Mouse (Mus musculus) thymus, postnatal 10 days (tissue): ENCODE measurements around the gene Tram2.

ENCODE experiments used
- DNase-seq, 2 experiments: peaks; one replicate each; pipeline ENCODE4 v3.0.0; 2021; ENCODE audit warnings: low spot score in 2 of 2

The Tram2 gene

DNA sequence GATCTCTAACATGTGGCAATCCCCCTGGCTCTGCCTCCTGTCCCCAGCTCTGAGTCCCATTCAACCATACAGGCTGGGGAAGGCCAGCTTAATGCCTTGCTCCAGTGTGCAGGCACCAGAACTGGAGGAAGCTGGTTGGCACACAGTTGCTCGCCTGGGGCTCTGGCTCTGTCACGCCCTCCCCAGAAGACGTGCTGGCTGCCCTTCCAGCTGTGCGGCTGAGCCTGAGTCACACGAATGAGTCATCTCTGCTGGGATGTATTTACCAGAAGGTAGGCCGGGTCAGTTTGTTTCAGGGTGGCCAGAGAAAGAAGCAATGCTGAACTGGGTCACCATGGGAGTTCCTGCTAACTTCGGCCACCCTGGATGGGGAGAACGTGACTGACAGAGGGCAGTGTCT lies 64.6 kb downstream of the Tram2 start:
- no peak for DNase-seq

- DNase-seq, result no peak
Measured at GRCm38 (mm10) chr1:21010282-21010800, 68.7 kb downstream of the Tram2 start.

GRCm38 (mm10) chr1:21008891-21009290 lies 70.1 kb downstream of the Tram2 start:
- no peak for DNase-seq

GRCm38 (mm10) chr1:21007941-21008701 lies 70.9 kb downstream of the Tram2 start:
- no peak for DNase-seq

- DNase-seq, result no peak
Measured at GRCm38 (mm10) chr1:21006775-21007174, 72.3 kb downstream of the Tram2 start.

- DNase-seq, result peak; percentile 25 to 29
Measured at GRCm38 (mm10) chr1:21004596-21004995, 74.4 kb downstream of the Tram2 start.

GRCm38 (mm10) chr1:21002246-21003142 lies 76.5 kb downstream of the Tram2 start:
- DNase-seq, result no peak

DNA sequence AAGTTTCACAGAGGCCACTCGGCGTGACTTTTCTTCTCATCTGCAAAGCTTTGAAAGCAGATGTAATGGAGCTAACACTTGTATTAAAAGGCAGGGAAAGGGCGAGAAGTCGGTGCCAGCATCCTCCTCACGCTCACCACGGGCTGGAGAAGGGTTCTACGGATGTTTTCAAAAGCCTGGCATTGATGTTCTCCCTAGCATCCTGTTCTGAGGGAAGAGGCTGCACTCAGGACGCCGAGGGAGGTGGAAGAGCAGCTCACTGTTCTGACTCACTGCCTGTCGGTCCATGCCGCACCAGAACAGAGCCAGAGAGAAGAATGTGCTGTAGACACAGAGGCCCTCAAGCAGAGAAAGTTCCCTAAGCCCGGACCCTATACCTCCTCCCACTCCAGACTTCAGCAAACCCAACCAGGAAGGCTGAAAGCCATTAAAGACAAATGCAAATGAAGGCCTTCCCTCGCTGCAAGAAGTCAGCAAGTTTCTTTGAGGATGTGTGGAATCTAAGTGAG lies 81.1 kb downstream of the Tram2 start:
- DNase-seq, result no peak

DNA sequence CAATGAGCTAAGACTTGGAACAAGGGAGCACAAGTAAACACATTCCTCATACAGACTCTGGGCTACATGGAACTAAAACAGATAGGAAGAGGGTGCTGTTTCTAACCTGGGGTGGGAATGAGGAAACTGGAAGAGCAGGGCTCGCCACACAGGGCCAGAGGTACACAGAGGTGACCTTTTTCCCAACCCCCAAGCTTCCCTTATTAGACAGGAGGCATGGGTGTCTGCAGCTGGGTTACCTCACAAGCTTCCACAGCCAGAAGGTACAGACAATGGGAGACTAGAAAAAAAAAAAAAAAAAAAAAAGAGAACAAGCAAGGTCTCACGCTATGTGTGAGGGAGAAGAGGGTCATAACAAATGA lies 81.7 kb downstream of the Tram2 start:
- DNase-seq, result no peak

- DNase-seq, result no peak
Measured at GRCm38 (mm10) chr1:20996603-20997327, 82.3 kb downstream of the Tram2 start.

GRCm38 (mm10) chr1:20995331-20995986 lies 83.6 kb downstream of the Tram2 start:
- peak; percentile 50 to 53 for DNase-seq

DNA sequence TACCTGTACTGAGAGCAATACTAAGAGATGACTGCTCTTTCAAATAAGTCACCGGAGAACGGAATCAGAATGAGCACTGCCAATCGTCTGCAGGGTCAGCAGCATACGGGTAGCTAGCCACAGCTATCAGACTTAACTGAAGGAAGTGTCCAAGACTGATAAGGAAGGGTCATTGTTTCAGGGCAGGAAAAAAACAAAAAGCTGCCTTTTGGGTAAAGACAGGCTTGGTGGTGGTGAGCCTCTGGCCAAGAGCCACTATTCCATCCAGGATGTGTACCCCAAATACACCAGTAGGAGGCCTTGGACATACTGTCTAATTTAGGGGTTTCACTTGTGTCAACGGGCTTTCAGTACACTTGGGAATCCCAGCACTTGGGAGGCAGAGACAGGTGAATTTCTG lies 84.7 kb downstream of the Tram2 start:
- DNase-seq, result no peak

DNA sequence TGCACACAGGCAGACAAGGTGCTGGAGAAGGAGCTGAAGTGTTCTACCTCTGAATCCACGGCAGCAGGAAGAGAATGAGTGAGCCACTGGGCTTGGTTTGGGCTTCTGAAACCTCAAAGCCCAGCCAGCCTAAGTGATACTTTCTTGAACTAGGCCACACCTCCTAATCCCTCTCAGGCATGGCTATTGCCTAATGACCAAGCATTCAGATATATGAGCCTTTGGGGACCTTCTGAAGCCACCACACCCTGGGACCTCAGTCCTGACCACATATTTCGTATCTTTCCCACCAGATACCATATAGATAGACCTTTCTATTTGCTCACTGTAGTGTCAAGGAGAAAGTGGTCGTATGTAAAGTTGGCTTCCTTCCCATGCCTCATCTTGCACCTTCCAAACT lies 85.3 kb downstream of the Tram2 start:
- no peak for DNase-seq

DNA sequence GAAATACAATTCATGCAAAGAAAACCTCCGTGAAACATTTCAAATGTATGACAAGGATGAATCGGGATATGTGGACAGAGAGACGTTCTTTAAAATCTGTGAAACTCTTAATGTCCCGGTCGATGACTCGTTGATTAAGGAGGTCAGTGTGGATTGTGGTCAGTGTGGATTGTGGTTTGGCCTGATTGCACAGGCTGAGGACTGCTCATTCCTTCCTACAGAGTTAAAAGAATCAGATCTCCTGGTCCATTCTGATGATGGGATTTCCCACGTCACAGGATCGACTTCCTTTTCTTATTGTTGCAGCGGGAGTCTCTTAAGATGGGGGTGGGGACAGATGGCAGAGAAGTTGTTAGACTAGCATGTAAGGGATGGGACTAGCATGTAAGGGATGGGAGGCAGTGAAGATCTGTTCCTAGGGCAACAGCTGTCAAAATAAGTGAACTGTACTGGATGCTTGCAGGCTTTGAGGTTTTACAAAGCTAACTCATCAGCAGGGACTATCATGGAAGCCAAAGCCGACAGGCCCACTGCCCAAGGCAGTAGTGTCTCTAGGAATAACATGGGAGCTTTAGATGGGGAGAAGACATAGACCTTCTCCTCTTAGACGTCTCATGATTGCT lies 89.5 kb downstream of the Tram2 start:
- DNase-seq, result no peak

DNA sequence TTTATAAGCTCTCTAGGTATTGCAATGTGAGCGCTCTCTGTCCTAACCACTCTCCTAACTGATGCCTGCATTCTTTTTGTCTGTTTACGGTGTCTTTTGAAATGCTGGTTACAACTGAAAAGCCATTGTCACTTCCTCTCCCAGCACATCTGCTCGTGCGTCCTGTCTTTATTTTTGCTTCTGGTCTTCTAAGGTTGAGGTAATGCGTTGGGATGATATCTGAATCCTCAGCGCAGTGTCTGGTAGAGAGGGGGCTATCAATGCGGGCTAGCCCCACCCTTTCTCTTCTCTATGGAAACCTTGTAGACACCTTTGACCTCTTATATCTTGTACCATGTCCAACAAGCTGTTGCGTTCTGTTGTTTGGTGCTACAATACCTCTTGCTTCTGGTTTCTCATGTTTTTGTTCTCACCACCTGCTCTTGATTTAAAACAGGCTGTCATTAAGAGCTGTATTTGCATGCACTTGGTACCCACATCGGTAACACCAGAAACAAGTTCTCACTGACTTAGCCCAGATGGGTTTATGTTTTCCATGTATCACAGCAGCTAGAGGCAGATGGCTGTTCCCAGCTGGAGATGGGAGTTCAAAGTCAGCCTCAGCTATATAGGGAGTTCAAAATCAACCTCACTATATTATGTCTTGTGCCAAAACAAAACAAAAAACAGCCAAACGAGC lies 92.5 kb downstream of the Tram2 start:
- DNase-seq, result peak in 1 of 2 experiments; percentile 33

- no peak for DNase-seq
Measured at GRCm38 (mm10) chr1:20984582-20984981, 94.4 kb downstream of the Tram2 start.

DNA sequence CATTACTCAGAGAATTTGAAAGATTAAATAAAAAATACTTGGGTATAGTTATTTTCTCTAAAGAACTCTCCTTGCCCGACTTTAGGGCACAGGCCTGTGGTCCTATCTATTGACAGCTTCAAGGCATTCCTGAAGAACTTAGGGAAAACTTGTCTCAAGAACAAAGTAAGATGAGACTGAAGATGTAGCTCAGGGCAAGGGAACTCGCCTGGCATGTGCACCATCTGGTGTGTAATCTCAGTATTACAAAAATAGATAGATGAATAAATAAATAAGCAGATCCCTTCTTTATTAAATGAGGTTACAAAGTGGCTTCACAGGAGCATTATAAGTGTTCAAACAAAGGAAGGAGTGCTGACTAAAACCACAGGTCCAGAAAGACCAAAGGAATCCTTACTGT lies 94.9 kb downstream of the Tram2 start:
- no peak for DNase-seq

DNA sequence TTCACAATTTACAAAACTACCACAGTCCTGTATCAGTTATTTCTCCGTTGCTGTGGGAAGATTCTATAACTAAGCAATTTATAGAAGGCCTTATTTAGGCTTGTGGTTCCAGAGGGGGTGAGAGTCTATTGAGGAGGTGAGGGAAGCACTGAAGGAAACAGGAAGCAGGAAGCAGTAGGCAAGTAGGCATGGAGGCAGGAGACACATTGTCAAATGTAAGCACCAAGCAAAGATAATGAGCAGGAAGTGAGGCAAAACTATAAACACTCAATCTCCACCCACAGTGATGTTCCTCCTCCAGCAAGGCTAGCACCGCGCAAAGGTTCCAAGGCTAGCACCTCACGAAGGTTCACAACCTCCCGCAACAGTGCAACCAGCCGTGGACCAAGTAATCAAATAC lies 97.3 kb downstream of the Tram2 start:
- DNase-seq, result no peak

DNA sequence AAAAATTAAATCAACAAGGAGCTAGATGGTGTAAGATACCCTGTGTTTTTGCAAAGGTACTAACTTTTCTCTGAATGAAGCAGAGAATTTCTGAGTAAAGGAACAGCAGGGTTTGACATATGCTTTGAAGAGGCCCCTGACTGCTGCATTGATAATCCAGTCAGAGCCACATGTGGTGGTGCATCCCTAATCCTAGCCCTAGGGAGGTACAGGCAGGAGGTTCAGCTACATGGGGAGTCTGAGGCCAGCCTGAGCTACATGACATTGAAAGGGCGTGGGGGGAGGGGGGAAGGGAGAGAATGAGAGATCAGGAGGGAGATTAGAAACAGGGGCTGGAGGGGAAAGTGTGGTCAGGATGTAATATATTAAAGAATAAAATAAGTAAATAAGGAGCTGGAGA lies 98.5 kb downstream of the Tram2 start:
- DNase-seq, result no peak
